Mouse (Mus musculus) thymus, adult 2 months (tissue): ENCODE results near the gene Dnaja2.

ENCODE experiments used
- CTCF ChIP-seq: fragments of 200-500 bp; IDR thresholded peaks from 2 replicates; pipeline ENCODE4 v1.5.1; 2012; ENCODE audit warnings: mild to moderate bottlenecking, control low read depth, low read length, moderate library complexity, borderline replicate concordance; ENCODE audit not compliant: control insufficient read depth, poor library complexity, insufficient read depth; ENCODE audit errors: extremely low read depth
- POLR2A ChIP-seq: fragments of 200-500 bp; IDR thresholded peaks from 2 replicates; pipeline ENCODE4 v1.6.1; 2012; ENCODE audit warnings: mild to moderate bottlenecking, low read length, control low read depth, moderate library complexity; ENCODE audit not compliant: control insufficient read depth, poor library complexity, insufficient read depth; ENCODE audit errors: extremely low read depth

DNA sequence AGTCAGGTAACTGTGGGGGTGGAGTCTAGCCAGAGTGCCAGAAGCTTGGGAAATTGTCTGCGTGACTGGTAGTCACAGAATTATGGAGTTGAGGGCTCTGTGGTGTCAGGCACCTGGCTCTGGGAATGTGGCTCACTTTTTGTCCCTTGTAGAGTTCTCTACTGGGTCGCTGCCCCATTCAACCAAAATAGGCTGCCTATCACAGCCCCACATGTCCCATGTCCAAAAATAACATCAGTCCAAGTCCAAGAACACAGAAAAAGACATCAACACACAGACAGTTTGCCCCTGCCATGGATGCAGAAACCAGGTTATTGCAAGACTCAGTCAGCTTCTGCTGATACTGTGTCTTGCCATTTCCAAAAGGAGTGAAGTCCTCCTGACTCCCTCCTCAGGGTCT lies 33.5 kb upstream of the Dnaja2 start:
- no peak for TF ChIP-seq POLR2A
- no peak for TF ChIP-seq CTCF
